Mouse (Mus musculus): ENCODE measurements around the gene Tmem38b. TPM values are rescaled to one million over a fixed set of nuclear protein-coding genes. Genes with fewer than 3 reads are reported as not detected.

Tmem38b gene
- polyA plus RNA-seq, 1 experiment from 2014 or later = 17.0 TPM

GRCm38 (mm10) chr4:53862101-53862500 is 36.3 kb downstream of the Tmem38b start:
- Histone ChIP-seq H3K9me3 (ENCODE audit: control insufficient read depth, low read length) (no peaks in the 10 kb centered on the region), H3K4me3 (ENCODE audit: low read length) (no peak overlapping the region), H3K36me3 (ENCODE audit: control insufficient read depth, insufficient read depth, low read length) (no peaks in the 10 kb centered on the region), H3K4me2 (ENCODE audit: low read depth, low read length) (no peak overlapping the region), H3K27me3 (ENCODE audit: control insufficient read depth, insufficient read depth, low read depth, low read length) (no peaks in the 10 kb centered on the region), H3K4me1 (replicated peaks; ENCODE audit: control insufficient read depth, insufficient read depth, low read length) (no peaks in the 10 kb centered on the region), H3K9ac (ENCODE audit: low read length) (no peak overlapping the region), H3K27ac (ENCODE audit: low read length) (no peak overlapping the region)
- 76% methylated on average over 6 of the region's 6 CpGs for WGBS
- no peak for ATAC-seq (ENCODE audit: low read depth)

GRCm38 (mm10) chr4:53864098-53864820 is 38.4 kb downstream of the Tmem38b start:
- H3K27me3 ChIP-seq (ENCODE audit: control insufficient read depth, insufficient read depth, low read depth, low read length) = no peaks in the 10 kb centered on the region
- no peak overlapping the region for H3K9ac ChIP-seq (ENCODE audit: low read length)
- ATAC-seq (ENCODE audit: low read depth) = no peak
- H3K4me3 ChIP-seq (ENCODE audit: low read length) = no peak overlapping the region
- no peaks in the 10 kb centered on the region for H3K4me1 ChIP-seq (replicated peaks; ENCODE audit: control insufficient read depth, insufficient read depth, low read length)
- no peaks in the 10 kb centered on the region for H3K9me3 ChIP-seq (ENCODE audit: control insufficient read depth, low read length)
- H3K4me2 ChIP-seq (ENCODE audit: low read depth, low read length) = no peak overlapping the region
- H3K36me3 ChIP-seq (ENCODE audit: control insufficient read depth, insufficient read depth, low read length) = no peaks in the 10 kb centered on the region
- 84% methylated on average over 19 of the region's 19 CpGs for WGBS
- no peak overlapping the region for H3K27ac ChIP-seq (ENCODE audit: low read length)

- no peaks in the 10 kb centered on the region for H3K4me1 ChIP-seq (replicated peaks; ENCODE audit: control insufficient read depth, insufficient read depth, low read length)
- no peaks in the 10 kb centered on the region for H3K27me3 ChIP-seq (ENCODE audit: control insufficient read depth, insufficient read depth, low read depth, low read length)
- H3K9me3 ChIP-seq (ENCODE audit: control insufficient read depth, low read length) = peaks cover 1% of the 10 kb centered on the region; the same call in 1 of the 2 replicates
- H3K36me3 ChIP-seq (ENCODE audit: control insufficient read depth, insufficient read depth, low read length) = no peaks in the 10 kb centered on the region
- no peak overlapping the region for H3K4me2 ChIP-seq (ENCODE audit: low read depth, low read length)
- no peak for ATAC-seq (ENCODE audit: low read depth)
- no peak overlapping the region for H3K9ac ChIP-seq (ENCODE audit: low read length)
- H3K4me3 ChIP-seq (ENCODE audit: low read length) = no peak overlapping the region
- H3K27ac ChIP-seq (ENCODE audit: low read length) = no peak overlapping the region
These were observed 40.6 kb downstream of the Tmem38b start for GRCm38 (mm10) chr4:53866459-53866858.

GRCm38 (mm10) chr4:53878542-53879417 is 52.9 kb downstream of the Tmem38b start:
- WGBS = 13% methylated on average over 24 of the region's 24 CpGs
- ATAC-seq (ENCODE audit: low read depth) = peak; percentile 59; the same call in 1 of the 2 replicates
- peaks cover 8% of the 10 kb centered on the region for H3K4me1 ChIP-seq (replicated peaks; ENCODE audit: control insufficient read depth, insufficient read depth, low read length)
- no peaks in the 10 kb centered on the region for H3K27me3 ChIP-seq (ENCODE audit: control insufficient read depth, insufficient read depth, low read depth, low read length)
- no peaks in the 10 kb centered on the region for H3K9me3 ChIP-seq (ENCODE audit: control insufficient read depth, low read length)
- H3K27ac ChIP-seq (ENCODE audit: low read length) = no peak overlapping the region
- peak overlapping the region; percentile 58 for H3K4me2 ChIP-seq (ENCODE audit: low read depth, low read length)
- H3K4me3 ChIP-seq (ENCODE audit: low read length) = peak overlapping the region; percentile 39
- H3K9ac ChIP-seq (ENCODE audit: low read length) = peak overlapping the region; percentile 53
- no peaks in the 10 kb centered on the region for H3K36me3 ChIP-seq (ENCODE audit: control insufficient read depth, insufficient read depth, low read length)

GRCm38 (mm10) chr4:53882921-53883682 is 57.3 kb downstream of the Tmem38b start:
- Histone ChIP-seq H3K9ac (ENCODE audit: low read length) (no peak overlapping the region), H3K27me3 (ENCODE audit: control insufficient read depth, insufficient read depth, low read depth, low read length) (no peaks in the 10 kb centered on the region), H3K4me2 (ENCODE audit: low read depth, low read length) (no peak overlapping the region), H3K4me1 (replicated peaks; ENCODE audit: control insufficient read depth, insufficient read depth, low read length) (peaks cover 12% of the 10 kb centered on the region), H3K4me3 (ENCODE audit: low read length) (no peak overlapping the region), H3K27ac (ENCODE audit: low read length) (no peak overlapping the region), H3K36me3 (ENCODE audit: control insufficient read depth, insufficient read depth, low read length) (no peaks in the 10 kb centered on the region), H3K9me3 (ENCODE audit: control insufficient read depth, low read length) (no peaks in the 10 kb centered on the region)
- 62% methylated on average over 17 of the region's 17 CpGs for WGBS
- ATAC-seq (ENCODE audit: low read depth) = no peak; the same call in 1 of the 2 replicates

GRCm38 (mm10) chr4:53884351-53885245 is 58.8 kb downstream of the Tmem38b start:
- no peak overlapping the region for H3K4me3 ChIP-seq (ENCODE audit: low read length)
- 54% methylated on average over 14 of the region's 14 CpGs for WGBS
- H3K27me3 ChIP-seq (ENCODE audit: control insufficient read depth, insufficient read depth, low read depth, low read length) = no peaks in the 10 kb centered on the region
- H3K9ac ChIP-seq (ENCODE audit: low read length) = no peak overlapping the region
- peak; percentile 32; the same call in 1 of the 2 replicates for ATAC-seq (ENCODE audit: low read depth)
- H3K36me3 ChIP-seq (ENCODE audit: control insufficient read depth, insufficient read depth, low read length) = no peaks in the 10 kb centered on the region
- no peaks in the 10 kb centered on the region for H3K9me3 ChIP-seq (ENCODE audit: control insufficient read depth, low read length)
- H3K27ac ChIP-seq (ENCODE audit: low read length) = no peak overlapping the region
- H3K4me1 ChIP-seq (replicated peaks; ENCODE audit: control insufficient read depth, insufficient read depth, low read length) = peaks cover 4% of the 10 kb centered on the region; the same call in 1 of the 2 replicates
- no peak overlapping the region for H3K4me2 ChIP-seq (ENCODE audit: low read depth, low read length)

- Histone ChIP-seq H3K27ac (ENCODE audit: low read length) (no peak overlapping the region), H3K4me1 (replicated peaks; ENCODE audit: control insufficient read depth, insufficient read depth, low read length) (peaks cover 4% of the 10 kb centered on the region; the same call in 1 of the 2 replicates), H3K9me3 (ENCODE audit: control insufficient read depth, low read length) (no peaks in the 10 kb centered on the region), H3K4me2 (ENCODE audit: low read depth, low read length) (peak overlapping the region; percentile 65), H3K9ac (ENCODE audit: low read length) (peak overlapping the region; percentile 55), H3K4me3 (ENCODE audit: low read length) (peak overlapping the region; percentile 39), H3K36me3 (ENCODE audit: control insufficient read depth, insufficient read depth, low read length) (no peaks in the 10 kb centered on the region), H3K27me3 (ENCODE audit: control insufficient read depth, insufficient read depth, low read depth, low read length) (no peaks in the 10 kb centered on the region)
- WGBS = 21% methylated on average over 22 of the region's 22 CpGs
- ATAC-seq (ENCODE audit: low read depth) = peak; percentile 73; the same call in 1 of the 2 replicates
These were observed 60.7 kb downstream of the Tmem38b start for GRCm38 (mm10) chr4:53886342-53887088.

- no peak for ATAC-seq (ENCODE audit: low read depth)
- Histone ChIP-seq H3K27me3 (ENCODE audit: control insufficient read depth, insufficient read depth, low read depth, low read length) (no peaks in the 10 kb centered on the region), H3K9me3 (ENCODE audit: control insufficient read depth, low read length) (no peaks in the 10 kb centered on the region), H3K9ac (ENCODE audit: low read length) (no peak overlapping the region), H3K4me2 (ENCODE audit: low read depth, low read length) (no peak overlapping the region), H3K27ac (ENCODE audit: low read length) (no peak overlapping the region), H3K4me3 (ENCODE audit: low read length) (no peak overlapping the region), H3K36me3 (ENCODE audit: control insufficient read depth, insufficient read depth, low read length) (no peaks in the 10 kb centered on the region), H3K4me1 (replicated peaks; ENCODE audit: control insufficient read depth, insufficient read depth, low read length) (no peaks in the 10 kb centered on the region)
- WGBS = 59% methylated on average over 1 of the region's 1 CpGs
These were observed 69.5 kb downstream of the Tmem38b start for GRCm38 (mm10) chr4:53895335-53895734.
